Mouse (Mus musculus) gonadal fat pad, adult 2 months (tissue): ENCODE data around the gene Tmem248. TPM values are rescaled to one million over a fixed set of nuclear protein-coding genes. Genes with fewer than 3 reads are reported as not detected.

Source experiments
- DNase-seq: peaks from one replicate; pipeline ENCODE4 v3.0.0-alpha.2; 2012; ENCODE audit warnings: low read depth
- polyA plus RNA-seq: library from polyadenylated mRNA; depleted of rRNA; stranded (reverse); fragments of >200 nt; gene quantifications from 2 replicates; pipeline ENCODE4 v1.2.3, GENCODE M21; 2012; rRNA removed

The Tmem248 gene
- 39.7 and 55.6 TPM in 2 replicates for polyA plus RNA-seq

DNA sequence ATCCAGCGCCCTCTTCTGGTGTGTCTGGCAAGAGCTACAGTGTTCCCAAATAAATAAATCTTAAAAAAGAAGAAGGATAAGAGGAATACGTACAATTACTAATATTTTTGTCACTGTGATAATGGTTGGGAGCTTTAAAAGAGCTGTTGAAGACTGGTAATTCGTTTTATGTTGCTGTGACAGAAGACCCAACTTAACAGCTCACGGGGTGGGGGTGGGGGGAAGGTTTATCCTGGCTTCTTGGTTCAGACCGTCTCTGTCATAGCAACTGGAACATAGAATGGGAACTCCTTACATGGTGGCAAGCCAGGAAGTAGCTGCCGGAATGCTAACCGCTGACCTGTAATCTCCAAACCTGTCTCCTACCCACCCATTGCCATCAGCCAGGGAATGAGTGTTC lies at the start of gene Tmem248:
TSS of gene Tmem248 (plus strand) at position 301 of the 400 bp plus-strand sequence.
- DNase-seq, result no peak

DNA sequence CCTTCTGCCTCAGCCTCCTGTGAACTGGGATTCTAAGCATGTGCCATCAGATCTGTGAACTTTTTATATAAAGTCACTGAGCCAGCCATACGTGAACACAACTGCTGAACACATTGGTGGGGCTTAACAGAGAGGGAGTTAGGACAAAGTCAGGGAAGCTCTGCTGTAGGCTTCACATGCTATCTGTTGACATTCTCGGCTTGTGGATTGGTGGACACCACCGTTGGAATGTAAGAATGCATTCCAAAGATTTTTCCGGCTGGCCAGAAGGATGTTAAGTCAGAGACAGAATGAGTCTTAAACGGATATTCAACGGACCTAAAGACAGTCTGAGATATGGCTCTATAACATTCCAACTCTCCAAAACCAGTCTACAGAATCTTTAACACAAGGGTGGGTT lies 47.8 kb upstream of the Tmem248 start:
- no peak for DNase-seq

DNA sequence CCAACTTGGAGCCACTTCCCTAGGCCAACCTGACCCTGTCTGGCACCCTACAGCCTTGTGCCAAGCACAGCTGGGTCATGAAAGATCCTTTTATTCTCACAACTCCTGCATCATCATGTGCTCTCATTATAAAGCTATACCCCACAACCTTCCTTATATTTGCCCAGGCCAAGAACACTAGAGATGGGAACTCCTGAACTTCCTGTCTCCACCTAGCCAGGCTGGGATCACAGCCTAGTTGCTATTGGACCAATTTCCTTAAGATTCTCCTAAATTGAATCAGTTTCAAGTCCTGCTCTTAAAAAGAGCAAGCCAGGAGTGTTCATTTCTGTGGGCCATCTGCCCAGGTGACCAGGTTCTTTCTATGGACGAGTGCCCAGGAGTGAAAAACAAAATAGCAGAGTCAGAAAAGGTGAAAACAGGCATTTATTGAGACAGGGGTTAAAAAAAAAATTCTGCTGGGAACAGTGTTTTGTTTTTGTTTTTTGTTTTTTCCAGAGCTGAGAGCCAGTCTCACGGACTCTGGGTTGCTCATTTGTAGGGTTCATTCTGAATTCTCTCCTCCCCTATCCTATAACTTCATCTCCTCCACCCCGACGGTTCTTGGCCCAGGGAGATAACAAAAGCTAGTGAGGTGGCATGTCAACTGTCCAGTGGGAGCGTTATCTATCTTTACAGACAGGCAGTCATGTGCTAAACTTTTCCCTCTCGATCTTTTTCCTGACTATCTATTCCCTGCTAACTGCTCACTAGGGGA lies 46.0 kb upstream of the Tmem248 start:
- DNase-seq, result no peak

DNA sequence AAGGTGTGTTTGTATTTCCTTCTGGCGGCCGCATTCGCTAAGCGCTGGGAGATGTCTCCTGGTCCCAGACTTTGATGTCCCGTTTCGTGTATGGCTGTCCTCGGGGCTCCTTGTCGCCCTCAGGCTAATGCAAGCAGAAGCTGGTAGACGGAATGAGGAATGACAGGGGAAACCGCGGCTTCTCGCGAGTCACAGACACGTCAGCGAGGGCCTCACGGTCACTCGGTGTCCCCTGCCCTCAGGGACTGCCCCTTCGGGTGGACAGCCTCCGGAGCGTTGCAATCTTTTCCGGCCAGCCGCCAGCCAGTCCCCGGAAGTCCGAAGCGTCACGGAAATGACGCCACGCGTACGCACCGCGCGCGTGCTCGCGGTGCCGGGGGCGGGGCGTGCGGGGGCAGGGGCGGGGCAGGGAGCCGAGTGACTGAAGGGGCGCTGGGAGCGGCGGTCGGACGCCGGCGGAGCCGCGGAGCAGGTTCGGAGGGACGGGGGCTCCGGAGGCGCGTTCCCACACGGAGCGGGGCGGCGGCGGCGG lies 45.4 kb upstream of the Tmem248 start, which contains the start of gene Rabgef1:
TSS of gene Rabgef1 (plus strand) at position 376 of the 532 bp plus-strand sequence.
- DNase-seq, result no peak

DNA sequence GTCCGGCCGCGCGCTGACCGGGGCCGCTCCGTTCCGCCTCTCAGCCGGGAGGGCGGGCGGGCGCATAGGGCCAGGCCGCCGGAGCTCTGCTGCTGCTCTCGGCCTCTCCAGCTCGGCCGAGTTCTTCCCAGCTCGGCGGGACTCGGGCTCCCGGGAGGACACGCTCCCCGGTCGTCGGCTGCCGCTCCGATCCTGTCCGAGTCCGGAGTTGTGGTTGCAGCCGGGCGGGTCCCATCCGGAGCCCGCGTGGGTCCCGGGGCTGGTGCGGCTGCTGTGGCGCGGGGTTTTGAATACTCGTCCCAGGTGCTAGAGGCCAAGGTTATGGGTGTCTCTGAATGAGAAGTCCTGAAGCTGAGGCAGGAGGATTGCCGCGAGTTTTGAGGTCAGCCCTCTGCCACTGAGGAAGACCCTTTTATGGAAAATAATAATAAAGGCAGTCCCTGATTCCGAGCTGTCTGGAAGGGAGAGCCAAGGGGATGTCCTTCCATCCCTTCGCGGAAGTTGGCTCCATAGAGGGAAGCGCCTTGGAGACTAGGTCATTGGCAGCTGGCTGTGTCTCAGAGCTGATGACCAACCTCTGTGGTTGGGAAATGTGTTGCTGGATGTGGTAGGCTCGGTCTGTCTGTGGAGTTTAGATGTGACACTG lies 44.8 kb upstream of the Tmem248 start:
- DNase-seq, result no peak

DNA sequence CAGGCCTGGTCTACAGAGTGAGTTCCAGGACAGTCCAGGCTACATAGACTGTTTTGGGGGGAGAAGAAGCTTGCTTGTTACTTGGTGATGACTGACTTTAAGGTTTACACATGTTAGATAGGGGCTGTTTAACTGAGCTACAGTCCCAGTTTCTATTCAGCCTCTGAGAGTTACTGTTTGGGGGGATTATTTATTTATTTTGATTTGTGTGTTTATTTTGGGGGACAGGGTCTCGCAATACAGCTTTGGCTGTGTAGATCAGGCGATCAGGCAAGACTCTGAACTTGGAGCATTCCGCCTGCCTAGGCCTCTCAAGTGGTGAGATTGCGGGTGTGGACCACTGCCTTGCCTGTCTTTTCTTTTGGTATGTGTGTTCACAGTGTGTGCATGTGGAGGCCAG lies 43.9 kb upstream of the Tmem248 start:
- no peak for DNase-seq

DNA sequence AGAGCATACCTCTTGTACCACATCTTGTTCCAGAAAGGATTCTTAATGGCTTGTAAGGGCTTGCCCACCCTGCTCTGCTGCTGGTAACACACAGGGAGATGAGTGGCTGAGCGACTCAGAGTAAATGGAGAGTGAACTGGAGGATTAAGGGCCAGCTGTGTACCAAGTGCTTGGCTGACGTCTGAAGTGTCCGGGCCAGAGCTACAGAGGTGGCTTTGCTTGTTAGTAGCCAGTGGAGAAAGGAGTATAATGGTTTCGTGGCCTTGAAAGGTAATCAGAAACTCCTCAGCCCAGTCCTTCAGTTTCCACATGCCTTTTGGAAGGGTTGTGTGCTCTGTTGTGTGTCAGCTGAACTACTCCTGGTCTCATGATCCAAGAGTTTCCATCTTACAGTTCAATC lies 39.0 kb upstream of the Tmem248 start:
- DNase-seq, result no peak

DNA sequence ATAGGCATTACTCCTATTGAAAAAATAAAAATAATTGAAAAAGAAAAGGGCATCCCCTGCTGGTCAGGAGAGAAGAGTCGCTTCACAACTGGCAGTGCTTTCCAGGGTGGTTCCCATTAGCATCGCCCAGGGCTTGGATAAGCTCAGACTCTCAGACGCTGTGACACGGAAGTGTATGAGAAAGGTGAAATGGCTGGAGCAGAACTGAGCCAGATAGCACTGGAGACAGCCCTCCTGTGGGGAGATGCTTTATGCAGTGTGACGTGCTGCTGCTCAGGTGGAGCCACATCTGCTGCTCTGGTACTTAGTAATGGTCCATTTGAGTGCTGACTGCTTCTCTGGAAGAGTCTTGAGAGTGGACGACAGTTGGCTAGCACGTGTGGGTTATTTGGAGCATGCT lies 36.5 kb upstream of the Tmem248 start:
- no peak for DNase-seq

DNA sequence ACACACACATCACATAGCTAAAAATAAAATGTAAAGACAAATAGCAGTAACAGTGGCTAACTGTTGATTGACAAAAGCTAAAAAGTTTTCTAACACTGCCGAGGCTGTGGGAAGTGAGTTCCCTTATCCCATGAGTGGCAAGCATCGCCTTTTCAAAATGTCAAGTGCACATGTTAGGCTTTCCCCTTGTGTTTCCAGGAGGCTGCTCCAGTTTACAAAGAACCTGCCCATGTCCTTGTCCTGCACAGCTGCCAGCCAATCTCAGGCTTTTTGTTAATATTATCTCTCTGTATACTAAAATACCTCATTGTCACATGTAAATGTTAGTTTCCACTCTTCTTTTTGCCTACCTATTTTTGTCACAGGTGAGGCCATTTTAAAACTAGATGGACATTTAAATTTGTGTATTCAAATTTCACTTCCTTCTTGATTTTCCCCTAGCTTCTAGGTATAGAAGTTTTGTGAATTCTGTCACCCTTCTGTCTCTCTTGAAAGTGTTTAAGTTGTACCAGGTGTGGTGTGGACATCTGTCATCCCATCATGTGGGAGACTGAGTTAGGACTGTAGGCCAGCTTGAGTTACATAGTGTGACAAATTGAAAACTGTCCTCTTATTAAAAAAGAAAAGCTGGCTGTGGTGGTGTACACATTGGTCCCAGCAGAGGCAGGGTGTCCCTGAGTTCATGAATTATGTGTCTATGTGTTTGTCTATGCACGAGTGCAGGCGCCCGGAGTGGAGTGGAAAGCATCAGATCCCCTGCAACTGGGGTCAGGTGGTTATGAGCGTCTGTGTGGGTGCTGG lies 34.9 kb upstream of the Tmem248 start:
- DNase-seq, result no peak

DNA sequence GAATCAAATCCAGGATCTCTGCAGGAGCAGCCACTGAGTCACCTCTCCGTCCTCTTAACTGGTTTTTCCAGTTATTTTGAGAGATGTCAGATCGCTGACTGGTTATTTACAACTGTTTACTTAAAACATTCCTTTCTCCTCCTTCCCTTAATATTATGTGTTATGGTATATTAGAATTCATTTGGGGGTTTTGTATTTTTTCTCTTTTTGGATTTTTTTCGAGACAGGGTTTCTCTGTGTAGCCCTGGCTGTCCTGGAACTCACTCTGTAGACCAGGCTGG lies 34.4 kb upstream of the Tmem248 start:
- no peak for DNase-seq

DNA sequence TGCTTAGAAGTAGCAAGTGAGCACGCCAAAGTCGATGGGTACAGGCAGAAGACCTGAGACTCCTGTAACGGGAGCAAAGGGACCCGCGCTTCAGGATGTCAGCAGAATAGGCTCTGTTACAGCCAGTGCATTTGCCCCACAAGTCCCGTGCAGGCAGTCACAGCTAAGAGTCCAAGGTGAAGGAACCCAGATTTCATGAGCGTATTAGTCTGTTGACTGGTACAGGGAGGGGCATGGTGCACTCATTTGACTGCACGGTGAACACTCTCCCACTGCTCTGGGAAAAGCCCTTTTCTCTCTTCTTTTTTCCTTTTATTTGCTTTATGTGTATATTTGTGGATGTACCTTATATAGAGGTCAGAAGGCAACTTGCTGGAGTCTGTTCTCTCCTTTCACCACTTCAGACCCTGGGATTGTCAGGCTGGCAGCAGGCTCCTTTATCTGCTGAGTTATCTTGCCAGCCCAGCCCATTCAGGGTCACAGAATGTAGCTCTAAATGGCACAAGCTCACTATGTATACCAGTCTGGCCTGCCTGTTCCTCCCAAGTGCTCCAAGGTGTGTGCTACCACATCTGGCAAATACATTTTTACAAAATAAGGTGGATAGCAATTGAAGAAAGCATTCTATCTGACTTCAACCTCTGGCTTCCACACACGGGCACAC lies 32.6 kb upstream of the Tmem248 start:
- DNase-seq, result no peak

DNA sequence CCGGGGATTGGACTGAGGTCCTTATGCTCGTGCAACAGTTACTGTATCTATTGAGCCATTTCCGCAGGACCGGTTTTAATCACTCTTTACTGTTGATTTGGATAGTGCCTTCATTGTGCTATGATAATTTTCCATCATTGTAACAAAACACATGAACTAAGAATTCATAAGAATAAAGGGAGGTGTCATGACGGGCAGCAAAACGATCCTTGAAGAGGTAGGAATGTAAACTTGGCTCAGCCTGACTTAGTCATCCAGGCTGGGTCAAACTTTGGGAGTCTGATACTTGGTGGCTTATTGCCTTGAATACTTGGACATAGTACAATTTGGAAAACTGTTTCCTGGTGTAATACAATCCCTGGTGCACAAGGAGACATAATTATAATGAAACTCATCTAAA lies 31.6 kb upstream of the Tmem248 start:
- no peak for DNase-seq

DNA sequence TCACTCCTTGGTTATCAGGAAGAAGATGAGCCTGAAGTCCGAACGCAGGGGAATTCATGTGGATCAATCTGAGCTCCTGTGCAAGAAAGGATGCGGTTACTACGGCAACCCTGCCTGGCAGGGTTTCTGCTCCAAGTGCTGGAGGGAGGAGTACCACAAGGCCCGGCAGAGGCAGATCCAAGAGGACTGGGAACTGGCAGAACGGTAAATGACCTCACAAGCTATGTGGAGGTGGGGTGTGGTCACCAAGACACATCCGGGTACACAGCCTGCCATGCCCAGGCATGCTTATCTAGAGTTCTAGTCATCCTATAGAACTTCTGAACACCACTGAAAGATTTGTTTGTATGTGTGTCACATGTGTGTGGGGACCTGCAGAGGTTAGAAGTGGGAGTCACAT lies 29.5 kb upstream of the Tmem248 start:
- no peak for DNase-seq

DNA sequence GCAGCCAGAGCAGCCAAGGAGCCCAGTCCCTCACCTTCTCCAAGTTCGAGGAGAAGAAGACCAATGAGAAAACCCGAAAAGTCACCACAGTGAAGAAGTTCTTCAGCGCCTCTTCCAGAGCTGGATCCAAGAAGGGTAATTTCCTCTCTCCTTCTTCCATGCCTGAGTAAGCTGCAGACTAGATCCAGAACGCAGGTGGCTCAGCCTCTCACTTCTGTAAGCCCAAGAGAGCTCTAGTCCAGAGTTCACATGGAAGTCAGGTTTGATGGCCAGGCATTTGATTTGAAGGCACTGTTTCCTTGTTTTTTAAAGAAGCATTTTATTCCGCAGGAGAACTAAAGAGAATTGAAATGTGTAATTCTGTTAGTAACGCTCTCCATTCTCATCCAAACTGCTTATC lies 26.0 kb upstream of the Tmem248 start:
- no peak for DNase-seq

DNA sequence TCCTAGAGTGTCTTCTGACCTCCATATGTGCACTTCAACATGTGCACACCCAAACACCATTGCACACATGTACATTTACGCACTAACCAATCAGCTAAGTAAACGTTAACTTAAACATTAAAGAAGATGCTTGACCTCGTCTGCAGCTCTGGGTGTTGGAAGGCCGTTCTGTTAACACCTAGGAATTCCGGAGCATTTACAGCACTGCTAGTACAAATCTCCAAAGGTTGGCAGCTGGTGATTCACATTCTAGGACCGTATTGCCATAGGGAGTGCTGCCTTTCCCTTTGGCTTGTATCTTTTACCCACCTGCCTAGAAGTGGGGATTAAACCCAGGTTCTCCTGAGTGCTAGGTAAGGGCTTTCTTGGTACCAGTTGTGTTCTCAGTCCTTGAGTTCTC lies 25.0 kb upstream of the Tmem248 start:
- no peak for DNase-seq

DNA sequence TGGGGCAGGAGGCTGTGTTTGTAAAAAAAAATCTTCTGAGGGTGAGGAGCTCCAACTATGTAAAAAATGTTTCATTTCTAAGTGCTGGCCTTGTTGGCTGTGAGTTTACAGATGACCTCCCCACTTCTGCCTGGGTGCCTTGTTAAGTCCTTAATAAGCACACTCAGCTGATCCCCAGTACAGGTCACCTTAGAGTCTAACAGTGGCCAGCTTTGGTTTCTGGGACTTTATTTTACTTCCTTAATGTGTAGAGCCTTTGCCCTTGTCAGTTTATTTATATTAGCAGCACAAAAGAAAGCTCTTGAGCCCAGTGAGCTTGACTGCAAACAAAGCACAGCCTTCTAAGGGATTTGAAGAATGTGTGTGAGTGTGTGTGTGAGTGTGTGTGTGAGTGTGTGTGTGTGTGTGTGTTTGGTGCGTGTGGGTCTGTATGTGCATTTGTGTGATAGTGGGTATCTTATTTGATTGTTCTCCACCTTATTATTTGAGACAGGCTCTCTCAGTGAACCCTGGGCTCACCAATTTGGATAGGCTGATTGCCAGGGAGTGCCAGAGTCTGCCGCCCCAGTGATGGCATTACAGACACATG lies 24.4 kb upstream of the Tmem248 start:
- DNase-seq, result no peak

DNA sequence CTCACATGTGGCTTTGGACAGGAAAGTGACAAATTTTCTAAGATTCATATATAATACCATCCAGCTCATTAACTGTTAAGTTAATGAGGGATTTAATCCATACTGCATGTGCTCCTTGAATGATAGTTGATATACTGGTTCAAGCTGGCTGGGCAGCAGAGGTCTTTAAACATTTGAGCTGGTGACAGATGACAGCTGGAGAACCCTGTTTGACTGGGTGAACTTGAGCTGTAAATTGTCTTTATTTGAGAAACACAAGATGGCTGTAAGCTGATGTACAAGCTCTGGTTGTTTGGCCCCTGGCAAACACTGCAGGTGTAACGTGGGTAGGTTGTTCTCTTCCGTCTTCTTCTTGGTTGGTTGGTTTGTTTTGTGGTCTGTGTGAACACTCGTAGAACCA lies 23.1 kb upstream of the Tmem248 start:
- DNase-seq, result no peak

DNA sequence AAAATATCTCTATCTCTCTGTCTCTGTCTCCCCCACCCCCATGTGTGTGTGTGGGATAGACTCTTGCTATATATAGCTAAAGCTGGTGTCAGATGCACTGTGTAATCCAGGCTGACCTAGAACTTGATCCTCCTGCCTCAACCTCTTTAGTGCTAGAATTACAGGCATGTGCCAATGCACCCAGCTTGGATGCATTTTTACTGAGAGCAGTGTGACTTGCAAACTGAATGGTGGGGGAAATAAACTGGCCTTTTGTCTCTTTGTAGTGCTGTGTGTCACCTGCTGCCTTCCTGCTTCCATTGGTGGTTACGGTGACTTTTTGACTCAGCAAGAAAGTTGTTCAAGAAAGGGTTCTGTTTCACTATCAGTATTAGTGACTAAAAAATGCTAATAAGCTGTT lies 20.6 kb upstream of the Tmem248 start:
- DNase-seq, result no peak

DNA sequence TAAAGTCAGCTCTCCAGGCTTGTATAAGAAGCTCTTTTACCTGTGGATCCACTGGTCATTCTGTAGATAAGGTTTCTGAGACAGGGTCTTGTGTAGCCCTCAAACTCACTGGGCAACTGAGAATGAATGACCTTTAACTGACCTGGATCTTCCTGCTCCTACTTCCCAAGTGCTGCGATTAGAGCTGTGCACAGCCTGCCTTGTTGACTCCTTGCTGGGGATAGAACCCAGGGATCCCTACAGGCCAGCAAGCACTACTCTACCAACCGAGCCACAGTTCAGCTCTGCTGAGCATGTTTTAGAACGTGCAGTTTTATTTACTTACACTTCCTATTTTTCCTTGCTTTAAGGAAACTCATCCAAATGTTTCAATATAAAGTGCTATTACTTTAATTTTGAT lies 19.4 kb upstream of the Tmem248 start:
- DNase-seq, result no peak

DNA sequence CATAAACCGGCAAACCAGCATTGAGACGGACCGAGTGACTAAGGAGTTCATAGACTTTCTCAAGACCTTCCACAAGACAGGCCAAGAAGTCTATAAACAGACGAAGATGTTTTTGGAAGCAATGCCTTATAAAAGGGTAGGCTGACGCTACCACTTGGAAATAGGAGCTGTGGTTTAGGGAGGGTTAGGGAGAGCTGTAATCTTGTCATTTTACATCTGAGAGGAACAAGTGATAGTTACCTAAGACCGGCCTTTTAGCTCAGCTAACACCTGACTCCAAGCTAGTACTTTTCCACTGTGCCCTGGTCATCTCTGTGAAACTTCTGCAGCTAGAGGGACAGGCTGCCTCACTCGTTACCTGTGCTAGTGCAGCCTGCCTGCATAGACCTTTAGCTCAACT lies 18.9 kb upstream of the Tmem248 start:
- no peak for DNase-seq

DNA sequence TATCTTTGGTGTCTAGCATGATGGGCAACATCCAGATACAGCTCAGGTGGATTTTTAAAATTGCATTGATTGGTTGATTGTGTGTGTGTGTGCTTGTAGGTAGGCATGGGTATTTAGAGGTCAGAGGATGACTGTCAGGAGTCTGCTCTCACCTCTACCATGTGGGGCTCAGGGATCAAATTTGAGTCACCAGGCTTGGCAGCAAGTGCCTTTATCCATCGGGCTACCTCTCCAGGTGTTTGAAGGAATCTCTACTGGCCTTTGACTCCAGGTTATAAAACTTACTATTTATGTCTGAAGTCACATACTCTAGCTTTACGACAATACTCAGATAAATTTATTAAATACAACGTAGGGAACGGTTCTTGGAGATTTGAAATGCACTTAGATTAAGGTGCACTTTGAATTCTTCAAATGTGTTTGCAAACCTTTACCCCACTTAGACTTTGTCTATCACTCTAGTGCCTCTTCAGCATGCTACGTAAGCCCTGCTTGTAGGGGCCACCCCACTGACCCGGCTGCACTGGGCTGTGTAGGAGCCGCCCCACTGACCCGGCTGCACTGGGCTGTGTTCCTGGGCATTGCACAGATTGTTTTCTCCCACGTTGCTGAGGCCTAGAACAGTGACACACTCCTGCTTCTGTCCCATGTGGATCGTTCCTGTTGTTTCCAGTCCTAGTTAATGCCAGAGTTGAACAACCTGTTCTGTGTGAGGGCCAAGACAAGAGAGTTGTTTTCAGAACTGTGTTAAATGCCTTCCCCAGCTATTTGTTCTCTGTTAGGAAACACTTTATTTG lies 16.4 kb upstream of the Tmem248 start:
- no peak for DNase-seq
